Mouse (Mus musculus) cerebellum, adult 18-20 months (tissue): ENCODE data around the gene Stradb.

ENCODE experiments used
- DNase-seq, 2 experiments: peaks; one replicate each; pipeline ENCODE4 v3.0.0; 2021

The Stradb gene

DNA sequence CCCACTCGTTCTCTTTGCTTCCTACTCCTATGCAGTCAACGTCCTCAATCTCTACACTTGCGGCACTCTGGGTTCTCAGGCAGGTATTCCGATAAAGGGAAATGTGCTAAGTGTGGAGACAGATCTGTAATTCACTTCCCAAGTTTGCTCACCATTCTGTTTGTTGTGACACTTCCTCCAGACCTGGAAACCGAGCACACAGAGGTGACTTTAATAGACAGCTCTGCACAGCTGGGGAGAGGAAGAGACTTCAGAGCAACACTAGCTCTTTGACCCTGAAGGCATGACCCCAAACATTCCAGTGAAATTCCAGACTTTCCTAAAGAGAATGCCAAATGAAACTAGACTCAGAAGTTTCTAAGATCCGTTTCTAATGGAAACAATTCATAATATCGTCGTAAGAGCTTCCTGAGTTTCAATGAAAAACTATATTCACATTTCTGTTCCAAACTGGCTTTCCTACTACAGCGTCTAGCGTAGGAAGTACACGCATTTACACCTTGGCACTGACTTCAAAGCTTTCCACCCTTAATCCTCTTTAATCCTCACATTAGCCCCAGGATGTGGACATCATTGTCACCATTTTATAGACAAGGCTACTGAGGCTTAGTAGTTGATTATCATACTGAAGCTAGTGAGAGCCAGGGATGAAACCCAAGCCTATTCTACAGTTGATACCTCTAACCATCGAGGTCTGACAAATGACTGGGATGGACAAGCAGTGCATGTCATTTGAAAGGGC, 12.0 kb upstream of the Stradb start:
- no peak for DNase-seq

DNA sequence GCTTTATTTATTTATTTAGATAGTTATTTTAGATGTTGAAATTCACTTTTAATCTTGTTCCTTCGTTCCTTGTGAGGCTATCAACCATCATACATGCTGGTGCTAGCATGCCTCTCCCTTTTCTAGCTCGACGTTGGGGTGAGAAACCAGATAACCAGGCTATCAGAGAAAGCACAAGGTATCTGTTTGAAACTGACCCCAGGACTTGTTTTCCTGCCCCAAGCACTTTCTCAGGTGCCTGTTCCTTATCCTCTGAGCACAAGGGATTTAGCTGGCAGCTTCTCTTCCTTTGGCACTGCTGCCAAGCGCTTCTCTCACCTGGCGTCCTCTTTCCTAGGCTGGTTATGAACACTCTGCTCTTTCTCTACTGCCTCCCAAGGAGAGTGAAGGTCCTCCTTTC, 10.9 kb upstream of the Stradb start:
- peak; percentile 41 to 44 for DNase-seq

DNA sequence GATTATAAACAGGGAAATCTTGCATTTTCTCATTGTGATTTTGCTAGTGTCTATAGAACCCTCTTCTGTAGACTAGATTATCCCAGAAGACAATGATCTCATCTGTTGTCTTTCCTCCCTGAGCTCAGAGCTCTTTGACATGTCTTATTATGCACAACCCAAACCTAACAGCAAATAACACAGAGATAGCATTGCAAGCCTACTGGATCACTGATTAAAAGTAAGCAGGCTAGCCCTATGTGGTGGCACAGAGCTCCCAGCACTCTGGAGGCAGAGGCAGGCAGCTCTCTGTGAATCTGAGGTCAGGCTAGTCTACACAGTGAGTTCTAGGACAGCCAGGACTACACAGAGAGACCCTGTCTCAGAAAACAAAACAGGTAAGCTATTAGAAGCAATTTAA, 10.5 kb upstream of the Stradb start:
- DNase-seq: no peak

DNA sequence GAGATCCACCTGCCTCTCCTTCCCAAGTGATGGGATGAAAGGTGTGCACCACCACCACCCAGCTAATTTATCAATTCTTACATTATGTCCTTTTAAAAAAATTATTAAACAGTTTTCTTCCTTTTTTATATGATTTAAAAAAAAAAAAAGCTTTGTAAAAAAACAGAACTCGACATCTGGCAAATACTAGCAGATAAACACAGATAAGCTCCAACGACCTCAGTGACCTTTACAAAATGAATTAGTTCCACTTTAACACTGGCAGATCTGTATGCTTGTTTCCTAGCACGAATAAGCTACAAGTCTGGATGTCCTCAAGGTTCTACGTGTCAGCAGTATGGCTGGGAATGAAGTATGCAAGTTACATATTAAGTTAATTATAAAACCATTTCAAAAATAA, 5.8 kb upstream of the Stradb start:
- DNase-seq: no peak

DNA sequence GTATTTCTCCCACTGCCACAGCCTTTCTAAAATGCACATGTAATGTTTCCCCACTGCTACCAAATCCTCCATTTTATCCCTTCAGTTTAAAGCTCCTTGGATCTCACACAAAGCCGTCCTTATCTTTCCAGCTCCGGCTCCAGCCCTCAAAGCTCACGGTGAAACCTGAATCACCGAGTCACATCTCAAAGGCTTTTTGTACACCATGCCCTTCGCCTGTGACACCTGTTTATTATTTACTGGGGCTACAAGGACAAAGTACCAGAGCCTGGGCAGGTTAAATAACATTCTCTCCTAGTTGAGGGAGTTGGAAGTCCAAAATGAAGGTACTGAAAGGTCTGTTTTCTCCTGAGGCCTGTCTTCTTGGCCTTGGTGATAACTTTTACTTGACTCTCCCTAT, 3.3 kb upstream of the Stradb start:
- no peak for DNase-seq

DNA sequence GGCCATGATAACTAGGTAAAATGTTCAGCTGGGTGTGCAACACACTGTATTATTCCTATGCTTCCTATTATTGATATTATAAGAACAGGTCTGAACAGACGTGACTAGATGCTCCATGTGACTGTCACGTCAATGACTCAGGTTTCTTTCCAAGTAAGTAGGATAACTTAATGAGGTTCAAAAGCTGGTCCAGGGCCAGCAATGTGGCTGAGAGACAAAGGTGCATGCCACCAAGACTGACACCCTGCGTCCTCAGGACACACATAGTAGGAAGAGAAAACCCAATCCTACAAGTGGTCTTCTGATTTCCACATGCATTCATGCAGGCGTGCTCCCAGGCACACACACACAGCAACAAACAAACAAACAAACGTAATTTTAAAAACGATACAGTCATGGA, 2.2 kb upstream of the Stradb start:
- DNase-seq: no peak

DNA sequence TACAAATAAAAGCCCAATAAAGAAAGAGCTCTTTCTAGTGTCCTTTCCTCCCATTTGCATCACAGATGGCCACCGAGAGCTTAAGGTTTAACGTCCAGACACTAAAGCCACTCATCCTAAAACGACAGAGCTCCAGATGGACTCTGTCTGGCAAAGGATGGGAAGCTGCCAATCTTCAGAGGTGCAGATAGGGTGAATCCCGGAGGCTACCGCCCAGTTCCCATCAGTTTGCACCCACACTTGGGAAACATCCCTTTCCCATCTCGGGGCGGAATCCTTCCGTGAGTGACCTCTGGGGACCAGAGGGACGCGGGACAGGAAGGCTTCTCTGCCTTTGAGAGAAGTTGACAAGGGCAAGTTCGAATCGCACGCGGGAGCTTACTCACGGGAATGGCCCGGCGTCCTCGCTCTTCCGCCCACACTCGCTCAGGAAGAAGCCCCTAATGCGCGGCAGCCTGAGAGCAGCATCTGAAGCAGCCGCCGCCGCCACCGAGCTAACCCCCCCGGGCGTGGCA, 414 bp upstream of the Stradb start:
- DNase-seq: peak in 1 of 2 experiments; percentile 80

DNA sequence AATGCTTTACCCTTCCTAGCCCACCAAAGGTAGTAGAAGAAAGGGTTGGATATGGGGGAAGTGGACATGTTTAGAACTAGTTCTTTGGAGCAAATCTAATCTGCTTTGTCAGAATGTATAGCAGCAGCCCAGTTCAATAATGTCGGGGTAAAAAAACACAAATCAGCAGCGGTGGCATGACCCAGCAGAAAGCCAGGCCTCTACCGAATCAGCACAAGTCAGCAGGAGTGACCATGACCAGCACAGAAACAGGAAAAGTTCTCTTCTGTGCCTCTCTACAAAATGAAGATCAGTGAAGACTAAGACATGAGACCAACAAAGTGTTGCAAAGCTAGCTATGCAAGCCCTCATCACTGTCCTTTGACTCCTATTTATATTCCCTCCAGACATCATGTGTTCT, 9.0 kb downstream of the Stradb start:
- DNase-seq: no peak

DNA sequence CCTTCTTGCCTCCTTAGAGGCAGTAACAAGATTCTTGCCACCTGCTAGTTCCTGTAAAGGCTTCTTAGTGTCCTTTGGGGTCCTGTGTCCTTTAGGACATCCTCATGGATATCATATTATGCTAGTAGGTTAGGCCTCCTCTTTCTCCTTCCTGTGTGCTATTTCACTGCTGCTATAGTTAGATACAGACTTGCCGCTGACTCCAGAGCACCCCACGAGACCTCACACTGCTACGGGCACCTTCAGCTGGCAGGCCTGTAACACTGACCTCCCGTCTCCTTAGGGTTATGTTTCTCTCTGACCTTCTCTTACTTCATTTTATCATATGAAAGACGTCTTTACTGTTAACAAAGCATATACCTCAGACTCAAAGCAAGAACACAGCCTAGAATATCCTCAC, 11.3 kb downstream of the Stradb start:
- no peak for DNase-seq

DNA sequence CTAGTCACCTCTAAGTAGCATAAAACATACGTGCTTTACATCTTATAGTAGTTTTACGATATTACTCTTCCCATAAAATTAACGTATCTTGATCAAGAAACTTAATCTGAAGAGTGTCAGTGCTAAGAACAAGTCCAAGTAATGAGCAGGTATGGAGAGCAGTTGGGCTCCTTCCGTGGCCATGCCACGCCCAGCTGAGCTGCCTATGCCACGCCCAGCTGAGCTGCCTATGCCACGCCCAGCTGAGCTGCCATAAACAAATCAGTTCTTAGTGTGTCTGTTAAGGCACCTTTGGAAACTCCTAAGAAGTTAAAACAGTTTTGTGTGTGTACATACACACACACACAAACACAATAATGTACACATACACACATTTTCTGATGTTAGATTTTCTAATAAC, 19.8 kb downstream of the Stradb start:
- no peak for DNase-seq

DNA sequence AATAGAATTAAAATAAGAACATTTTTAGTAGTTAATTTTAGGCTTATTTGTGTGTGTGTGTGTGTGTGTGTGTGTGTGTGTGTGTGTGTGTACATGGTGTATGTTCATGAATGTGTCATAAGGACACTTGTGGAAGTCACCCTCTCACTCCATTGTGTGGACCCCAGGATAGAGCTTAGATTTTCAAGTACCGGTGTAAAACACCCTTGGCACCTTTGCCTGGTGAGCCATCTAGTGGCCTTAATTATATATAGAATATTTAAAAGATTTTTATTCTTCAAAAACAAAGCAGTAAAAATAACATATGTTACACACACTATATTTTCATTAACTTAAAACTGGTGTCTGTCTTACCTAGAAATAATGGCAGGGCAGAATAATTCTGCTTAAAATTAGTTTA, 20.4 kb downstream of the Stradb start:
- DNase-seq: no peak

DNA sequence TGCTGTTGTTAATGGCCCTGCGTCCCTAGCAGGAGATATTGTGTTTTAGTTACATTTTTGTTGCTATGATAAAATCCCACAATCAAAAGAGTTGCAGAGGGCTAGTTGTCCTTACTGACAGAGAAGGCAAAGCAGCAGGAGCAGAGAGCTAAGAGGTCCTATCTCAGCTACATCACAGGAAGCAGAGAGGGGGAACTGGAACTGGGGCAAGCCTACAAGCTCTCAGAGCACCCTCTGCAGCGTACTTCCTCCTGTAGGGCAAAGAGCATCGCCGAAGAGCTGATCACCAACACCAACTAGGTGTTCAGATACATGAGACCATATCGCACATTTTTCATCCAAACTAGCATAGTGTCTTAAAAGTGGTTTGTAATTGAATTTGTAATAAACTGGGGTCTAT, 22.0 kb downstream of the Stradb start:
- DNase-seq: no peak

DNA sequence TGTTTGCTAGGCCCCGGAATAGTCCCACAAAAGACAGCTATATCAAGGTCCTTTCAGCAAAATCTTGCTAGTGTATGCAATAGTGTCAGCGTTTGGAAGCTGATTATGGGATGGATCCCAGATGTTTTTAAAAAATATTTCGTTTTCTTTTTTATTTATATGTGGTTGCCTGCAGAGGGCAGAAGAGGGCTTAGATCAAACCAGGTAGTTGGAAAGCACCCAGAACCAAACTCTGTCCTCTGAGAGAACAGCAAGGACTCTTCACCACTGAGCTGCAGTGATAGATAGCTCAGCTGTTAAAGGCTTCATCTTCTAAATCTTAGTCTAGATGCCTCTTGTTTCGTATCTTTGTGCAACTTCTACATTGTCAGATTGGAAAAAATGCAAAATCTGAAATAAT, 35.9 kb downstream of the Stradb start:
- no peak for DNase-seq

DNA sequence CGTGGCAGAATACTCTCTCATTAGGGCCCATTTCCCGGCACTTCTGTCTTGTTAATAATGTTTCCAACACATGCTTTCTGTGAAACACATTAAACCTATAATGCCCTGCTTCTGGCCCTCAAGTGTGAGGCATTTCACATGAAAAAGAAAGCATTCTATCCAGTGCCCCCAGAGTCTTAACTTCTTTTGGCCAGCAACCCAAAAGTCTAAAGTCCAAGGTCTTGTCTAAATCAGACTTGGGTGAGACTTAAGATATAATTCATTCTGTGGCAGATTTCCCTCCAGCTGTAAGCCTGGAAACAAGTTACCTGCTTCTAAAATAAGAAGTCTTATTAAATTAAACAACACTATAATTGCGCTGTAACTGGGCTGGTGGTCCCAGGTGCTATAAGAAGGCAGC, 48.2 kb downstream of the Stradb start:
- DNase-seq: no peak

DNA sequence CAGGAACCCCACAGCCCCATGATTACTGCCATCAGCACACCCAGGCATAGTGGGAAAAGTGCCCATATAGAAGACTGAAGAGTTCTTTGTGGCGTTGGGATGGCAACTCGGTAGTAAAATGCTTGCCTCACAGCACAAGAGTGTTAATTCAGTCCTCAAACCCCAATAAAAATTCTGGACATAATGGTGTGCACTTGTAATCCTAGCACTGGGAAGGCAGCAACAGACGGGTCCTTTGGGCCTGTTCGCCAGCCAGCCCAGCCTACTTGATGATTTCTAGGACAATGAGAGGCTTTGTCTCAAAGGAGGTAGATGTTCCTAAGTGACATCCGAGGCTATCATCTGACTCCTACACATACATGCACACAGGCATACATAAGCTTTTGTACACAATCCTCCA, 64.4 kb downstream of the Stradb start:
- no peak for DNase-seq
